Mouse (Mus musculus): Measurements from ENCODE around the gene Ppp6r3. TPM values are rescaled to one million over a fixed set of nuclear protein-coding genes. Genes with fewer than 3 reads are reported as not detected.
A peak's percentile ranks its signal among the peaks of the same experiment; 100 is the strongest.

Ppp6r3 gene
- polyA plus RNA-seq (2016; fragmentation: Nextera tagmentation; extraction: Ambion mirVana), result 75.5 and 79.8 TPM in 2 replicates

DNA sequence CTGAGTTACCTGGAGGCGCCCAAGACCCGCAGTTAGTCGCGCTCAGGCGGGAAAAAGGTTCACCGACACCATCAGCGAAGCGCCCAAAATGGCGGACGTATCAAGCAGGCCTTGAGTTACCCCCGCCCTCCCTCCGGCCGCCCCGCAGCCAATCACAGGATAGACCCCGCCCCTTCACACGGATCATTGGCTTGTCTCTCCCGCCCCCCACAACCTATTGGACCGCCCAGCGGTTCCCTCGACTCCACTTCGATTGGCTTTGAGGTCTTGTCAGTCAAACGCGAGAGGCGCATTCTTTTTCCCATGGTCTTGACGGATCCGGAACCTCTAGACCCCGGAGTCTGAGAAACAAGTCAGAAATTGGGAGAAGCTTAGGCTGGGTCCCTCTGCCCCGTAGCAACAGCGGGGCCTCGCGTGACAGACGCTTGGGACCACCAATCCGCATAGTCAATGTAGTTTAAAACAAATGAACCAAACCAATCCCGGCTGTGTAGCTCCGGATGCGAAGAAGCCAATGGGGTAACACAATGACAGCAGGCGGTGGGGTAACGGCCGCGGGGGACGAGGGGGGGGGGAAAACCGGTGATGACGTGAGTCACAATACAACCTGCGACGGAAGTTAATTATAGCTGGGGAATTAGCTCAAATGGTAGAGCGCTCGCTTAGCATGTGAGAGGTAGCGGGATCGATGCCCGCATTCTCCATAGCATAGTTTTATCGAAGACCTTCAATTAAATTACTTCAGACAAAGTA, at the start of gene Ppp6r3:
TSS of gene Ppp6r3 (minus strand) at position 118 of the 753 bp plus-strand sequence.
- no peaks in the 10 kb centered on the region for H3K36me3 ChIP-seq
- H3K27me3 ChIP-seq, result no peaks in the 10 kb centered on the region
- no peaks in the 10 kb centered on the region for H3K9me3 ChIP-seq
- peak within 1 kb of the TSS; percentile 93 for H3K9ac ChIP-seq (replicated peaks)
- ATAC-seq (ENCODE audit: insufficient number of reproducible peaks, insufficient read depth, low FRiP score, low TSS enrichment, low read depth), result peak; percentile 97
- H3K27ac ChIP-seq, result peak within 1 kb of the TSS; percentile 97
- WGBS, result under 1% methylated on average over 50 of the region's 51 CpGs
- peak within 1 kb of the TSS; percentile 96 for H3K4me3 ChIP-seq (replicated peaks)
- peaks cover 22% of the 10 kb centered on the region for H3K4me1 ChIP-seq (replicated peaks)
- H3K4me2 ChIP-seq, result peak within 1 kb of the TSS; percentile 88

DNA sequence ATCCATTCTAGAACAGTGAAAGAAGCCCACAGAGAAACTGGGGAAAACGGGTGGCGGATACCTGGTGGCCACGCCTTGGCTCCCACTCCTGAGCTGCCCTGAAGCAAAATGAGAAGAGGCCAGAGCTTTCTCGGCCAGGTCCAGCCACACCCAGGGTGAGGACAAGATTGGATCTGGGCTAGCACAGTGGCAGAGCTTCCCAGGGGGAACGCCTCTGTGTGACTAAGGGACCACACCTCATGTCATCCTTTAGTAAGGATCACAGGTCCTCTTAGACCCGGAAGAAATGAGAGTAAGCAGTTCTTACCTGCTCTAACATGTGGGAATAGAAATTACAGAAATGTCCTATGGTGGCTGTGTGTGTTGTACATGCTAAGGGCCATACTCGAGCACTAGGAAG, 49.6 kb upstream of the Ppp6r3 start:
- 93% methylated on average over 7 of the region's 7 CpGs for WGBS
- no peaks in the 10 kb centered on the region for H3K27me3 ChIP-seq
- H3K4me3 ChIP-seq (replicated peaks), result no peak overlapping the region
- no peak overlapping the region for H3K27ac ChIP-seq
- ATAC-seq (ENCODE audit: insufficient number of reproducible peaks, insufficient read depth, low FRiP score, low TSS enrichment, low read depth), result no peak
- H3K4me2 ChIP-seq, result no peak overlapping the region
- H3K9ac ChIP-seq (replicated peaks), result no peak overlapping the region
- peaks cover 97% of the 10 kb centered on the region for H3K36me3 ChIP-seq
- no peaks in the 10 kb centered on the region for H3K4me1 ChIP-seq (replicated peaks)
- H3K9me3 ChIP-seq, result peaks cover 6% of the 10 kb centered on the region

DNA sequence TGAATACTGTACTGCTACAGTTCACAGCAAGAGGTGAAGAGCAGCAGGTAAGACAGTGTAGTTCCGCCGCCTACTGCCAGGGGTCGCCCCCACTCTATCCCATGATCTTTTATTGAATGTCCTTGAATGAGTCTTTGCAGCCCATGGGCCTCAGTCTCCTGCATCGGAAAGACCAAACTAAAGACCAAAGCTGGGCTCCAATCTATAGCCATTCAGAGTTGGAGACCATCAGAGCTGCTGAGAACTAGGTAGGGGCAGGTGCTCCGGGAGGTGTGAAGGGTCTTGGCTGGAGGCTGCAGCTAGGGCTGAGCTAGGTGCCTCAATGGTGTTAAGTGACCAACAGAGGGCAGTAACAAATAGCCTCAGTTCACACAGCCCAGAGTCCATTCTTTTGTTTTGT, 48.3 kb upstream of the Ppp6r3 start:
- Histone ChIP-seq H3K9ac (replicated peaks) (no peak overlapping the region), H3K4me3 (replicated peaks) (no peak overlapping the region), H3K36me3 (peaks cover 97% of the 10 kb centered on the region), H3K4me1 (replicated peaks) (no peaks in the 10 kb centered on the region), H3K4me2 (no peak overlapping the region), H3K27me3 (no peaks in the 10 kb centered on the region), H3K27ac (no peak overlapping the region), H3K9me3 (peaks cover 13% of the 10 kb centered on the region)
- ATAC-seq (ENCODE audit: insufficient number of reproducible peaks, insufficient read depth, low FRiP score, low TSS enrichment, low read depth), result no peak
- WGBS, result 67% methylated on average over 5 of the region's 5 CpGs

DNA sequence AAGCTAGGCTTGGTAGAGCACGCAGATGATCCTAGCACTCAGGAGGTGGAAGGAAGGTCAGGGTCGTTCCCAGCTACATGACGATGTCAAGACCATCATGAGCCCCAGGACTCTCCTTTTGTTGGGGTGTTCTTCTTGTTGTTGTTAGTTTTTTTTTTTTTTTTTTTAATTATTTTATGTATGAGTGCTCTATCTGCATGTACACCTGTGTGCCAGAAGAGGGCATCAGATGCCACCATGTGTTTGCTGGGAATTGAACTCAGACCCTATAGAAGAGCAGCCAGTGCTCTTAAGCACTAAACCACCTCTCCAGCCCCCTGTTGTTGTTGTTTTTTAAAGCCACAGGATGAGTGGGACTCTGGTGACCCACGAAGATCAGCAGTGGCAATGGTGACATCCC, 47.7 kb upstream of the Ppp6r3 start:
- H3K27me3 ChIP-seq, result no peaks in the 10 kb centered on the region
- H3K27ac ChIP-seq, result no peak overlapping the region
- no peak overlapping the region for H3K4me2 ChIP-seq
- no peaks in the 10 kb centered on the region for H3K4me1 ChIP-seq (replicated peaks)
- ATAC-seq (ENCODE audit: insufficient number of reproducible peaks, insufficient read depth, low FRiP score, low TSS enrichment, low read depth), result no peak
- no peak overlapping the region for H3K4me3 ChIP-seq (replicated peaks)
- WGBS, result 94% methylated on average over 4 of the region's 4 CpGs
- peaks cover 13% of the 10 kb centered on the region for H3K9me3 ChIP-seq
- H3K9ac ChIP-seq (replicated peaks), result no peak overlapping the region
- peaks cover 97% of the 10 kb centered on the region for H3K36me3 ChIP-seq

DNA sequence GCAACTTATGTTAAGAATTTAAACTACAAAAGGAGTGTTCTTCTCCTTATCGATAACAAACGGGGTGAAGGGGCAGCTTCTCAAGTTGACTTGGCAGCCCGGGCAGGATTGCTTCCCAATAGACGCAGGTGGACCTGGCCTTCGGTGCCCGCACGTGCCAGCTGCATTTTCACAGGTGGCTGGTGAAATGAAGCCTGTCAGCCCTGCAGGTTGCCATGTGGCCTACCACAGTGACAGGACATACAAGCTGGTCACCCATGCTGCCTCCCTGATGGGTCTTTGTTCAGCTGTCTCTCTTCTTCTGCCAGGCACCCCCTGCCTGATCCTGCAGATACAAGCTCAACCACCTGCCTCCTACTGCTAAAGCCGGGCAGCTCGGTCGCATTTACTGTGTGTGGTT, 45.3 kb upstream of the Ppp6r3 start:
- H3K4me3 ChIP-seq (replicated peaks), result no peak overlapping the region
- H3K9ac ChIP-seq (replicated peaks), result no peak overlapping the region
- no peaks in the 10 kb centered on the region for H3K27me3 ChIP-seq
- WGBS, result 95% methylated on average over 10 of the region's 10 CpGs
- peaks cover 13% of the 10 kb centered on the region for H3K9me3 ChIP-seq
- ATAC-seq (ENCODE audit: insufficient number of reproducible peaks, insufficient read depth, low FRiP score, low TSS enrichment, low read depth), result no peak
- H3K27ac ChIP-seq, result no peak overlapping the region
- H3K4me2 ChIP-seq, result no peak overlapping the region
- no peaks in the 10 kb centered on the region for H3K4me1 ChIP-seq (replicated peaks)
- peaks cover 96% of the 10 kb centered on the region for H3K36me3 ChIP-seq

DNA sequence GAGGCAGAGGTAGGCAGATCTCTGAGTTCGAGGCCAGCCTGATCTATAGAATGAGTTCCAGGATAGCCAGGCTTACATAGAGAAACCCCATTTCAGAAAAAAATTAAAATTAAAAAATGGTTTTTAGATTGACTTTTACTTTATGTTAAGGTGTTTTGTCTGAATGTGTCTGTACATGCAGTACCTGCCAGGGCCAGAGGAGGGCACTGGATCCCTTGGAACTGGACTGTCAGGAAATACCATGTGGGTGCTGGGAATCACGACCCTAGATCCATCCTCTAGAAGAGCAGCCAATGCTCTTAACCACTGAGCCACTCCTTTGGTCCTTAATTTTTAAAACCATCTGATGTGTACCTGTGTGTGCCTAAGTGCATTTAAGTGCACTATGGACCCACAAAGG, 43.8 kb upstream of the Ppp6r3 start:
- no peak for ATAC-seq (ENCODE audit: insufficient number of reproducible peaks, insufficient read depth, low FRiP score, low TSS enrichment, low read depth)
- 84% methylated on average over 2 of the region's 2 CpGs for WGBS
- H3K4me3 ChIP-seq (replicated peaks), result no peak overlapping the region

DNA sequence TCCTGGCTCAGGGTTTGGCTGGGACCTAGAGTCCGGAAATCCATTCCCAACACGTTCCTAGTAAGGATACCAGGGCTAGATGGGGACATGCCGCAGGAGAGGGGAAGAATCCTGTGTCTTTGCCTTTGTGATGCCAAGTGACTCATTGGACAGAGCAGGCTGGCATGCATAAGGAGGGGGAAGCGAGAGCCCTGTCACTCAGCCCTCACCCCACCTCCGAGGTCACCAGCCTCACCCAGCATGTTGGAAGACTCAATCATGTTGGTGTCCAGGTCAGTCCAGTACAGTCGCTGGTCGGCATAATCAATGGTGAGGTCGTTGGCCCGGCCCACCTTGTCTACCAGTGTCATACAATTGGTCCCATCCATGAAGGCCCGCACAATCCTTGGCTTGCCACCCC, 38.4 kb upstream of the Ppp6r3 start:
- no peak overlapping the region for H3K4me2 ChIP-seq
- no peaks in the 10 kb centered on the region for H3K27me3 ChIP-seq
- H3K4me3 ChIP-seq (replicated peaks), result no peak overlapping the region
- H3K9me3 ChIP-seq, result no peaks in the 10 kb centered on the region
- H3K4me1 ChIP-seq (replicated peaks), result no peaks in the 10 kb centered on the region
- peaks cover 98% of the 10 kb centered on the region for H3K36me3 ChIP-seq
- 93% methylated on average over 10 of the region's 10 CpGs for WGBS
- H3K27ac ChIP-seq, result no peak overlapping the region
- H3K9ac ChIP-seq (replicated peaks), result no peak overlapping the region
- ATAC-seq (ENCODE audit: insufficient number of reproducible peaks, insufficient read depth, low FRiP score, low TSS enrichment, low read depth), result no peak

More for the DNA sequence above, 43.8 kb upstream of the Ppp6r3 start:
- Histone ChIP-seq H3K4me2 (no peak overlapping the region), H3K9ac (replicated peaks) (no peak overlapping the region), H3K4me1 (replicated peaks) (no peaks in the 10 kb centered on the region), H3K9me3 (peaks cover 13% of the 10 kb centered on the region), H3K27me3 (no peaks in the 10 kb centered on the region), H3K27ac (no peak overlapping the region), H3K36me3 (peaks cover 96% of the 10 kb centered on the region)

DNA sequence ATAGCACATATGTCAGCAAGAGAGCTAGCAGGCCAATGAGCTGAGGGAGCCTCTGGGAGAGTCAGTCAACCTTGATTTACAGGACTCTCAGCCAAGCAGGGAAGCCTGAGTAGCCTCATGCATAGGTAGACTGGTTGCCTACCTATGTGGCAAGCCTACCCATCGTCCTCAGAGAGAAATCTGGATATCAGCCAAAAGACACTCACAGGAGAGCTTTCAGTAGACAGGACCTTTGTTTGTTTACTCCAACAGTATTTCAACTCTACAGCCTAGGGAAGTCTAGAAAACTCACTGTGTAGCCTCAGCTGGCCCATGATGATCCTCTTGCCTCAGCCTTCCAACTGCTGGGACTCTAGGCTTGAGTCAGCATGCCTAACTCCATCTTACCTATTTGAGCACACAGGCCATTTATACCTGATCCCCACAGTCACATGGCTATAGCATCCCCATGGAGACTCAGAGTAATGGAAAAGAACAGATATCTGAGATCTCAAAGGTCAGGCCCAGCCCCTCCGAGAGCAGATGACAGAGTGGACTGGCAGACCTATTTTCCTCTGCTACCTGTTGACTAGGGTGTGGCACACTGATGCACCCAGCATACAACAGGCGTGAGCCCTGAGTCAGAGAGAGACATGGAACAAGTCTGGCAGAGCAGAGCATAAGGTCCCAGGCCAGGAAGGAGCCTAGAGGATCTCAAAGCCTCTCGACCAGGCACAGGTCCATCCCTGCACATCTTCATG, 37.2 kb upstream of the Ppp6r3 start:
- WGBS, result 94% methylated on average over 4 of the region's 4 CpGs
- no peak for ATAC-seq (ENCODE audit: insufficient number of reproducible peaks, insufficient read depth, low FRiP score, low TSS enrichment, low read depth)
- H3K4me3 ChIP-seq (replicated peaks), result no peak overlapping the region
- no peaks in the 10 kb centered on the region for H3K27me3 ChIP-seq
- H3K9ac ChIP-seq (replicated peaks), result no peak overlapping the region
- no peak overlapping the region for H3K4me2 ChIP-seq
- peaks cover 98% of the 10 kb centered on the region for H3K36me3 ChIP-seq
- H3K9me3 ChIP-seq, result no peaks in the 10 kb centered on the region
- no peak overlapping the region for H3K27ac ChIP-seq
- H3K4me1 ChIP-seq (replicated peaks), result no peaks in the 10 kb centered on the region

DNA sequence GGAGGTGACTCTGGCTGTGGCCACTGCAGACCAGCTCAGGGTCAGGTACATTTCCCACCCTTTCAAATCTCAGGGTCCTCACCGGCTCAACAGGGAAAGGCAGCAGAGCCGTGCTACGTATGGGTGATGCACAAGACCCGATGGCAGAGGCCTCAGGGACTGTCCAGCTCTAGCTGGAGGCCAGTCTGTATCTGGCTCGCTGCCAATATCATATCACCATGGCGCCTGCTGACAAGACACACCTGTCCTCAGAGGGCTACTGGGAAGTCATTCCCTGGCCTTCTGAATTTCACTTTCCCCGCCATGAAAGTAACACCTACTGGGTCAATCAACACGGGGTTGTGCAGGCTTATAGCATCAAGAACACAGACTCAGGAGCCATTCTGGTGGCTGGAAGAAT, 36.2 kb upstream of the Ppp6r3 start:
- peaks cover 97% of the 10 kb centered on the region for H3K36me3 ChIP-seq
- ATAC-seq (ENCODE audit: insufficient number of reproducible peaks, insufficient read depth, low FRiP score, low TSS enrichment, low read depth), result no peak
- H3K4me1 ChIP-seq (replicated peaks), result no peaks in the 10 kb centered on the region
- no peaks in the 10 kb centered on the region for H3K9me3 ChIP-seq
- WGBS, result 89% methylated on average over 8 of the region's 8 CpGs
- no peak overlapping the region for H3K4me3 ChIP-seq (replicated peaks)
- H3K9ac ChIP-seq (replicated peaks), result no peak overlapping the region
- no peak overlapping the region for H3K27ac ChIP-seq
- no peak overlapping the region for H3K4me2 ChIP-seq
- H3K27me3 ChIP-seq, result no peaks in the 10 kb centered on the region

DNA sequence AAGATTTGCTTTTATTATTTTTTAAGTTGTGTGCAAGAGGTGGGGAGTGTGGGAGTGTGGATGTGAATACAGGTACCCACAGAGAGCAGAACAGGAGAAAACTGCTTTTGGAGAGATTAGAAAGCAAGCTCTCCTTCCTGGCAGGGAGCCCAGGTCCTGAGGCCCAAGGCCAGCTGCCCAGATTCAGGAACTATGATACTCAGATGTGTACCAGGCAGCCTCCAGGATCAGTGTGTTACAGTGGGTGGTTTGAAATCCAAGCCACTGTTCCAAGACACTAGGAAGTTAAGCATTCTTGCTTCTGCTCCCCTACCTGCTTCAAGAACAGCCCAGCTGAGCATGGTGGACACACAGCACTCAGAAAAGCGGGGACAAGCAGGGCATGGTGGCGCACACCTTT, 35.3 kb upstream of the Ppp6r3 start:
- no peak overlapping the region for H3K4me3 ChIP-seq (replicated peaks)
- H3K27ac ChIP-seq, result no peak overlapping the region
- H3K36me3 ChIP-seq, result peaks cover 98% of the 10 kb centered on the region
- no peak overlapping the region for H3K9ac ChIP-seq (replicated peaks)
- H3K9me3 ChIP-seq, result no peaks in the 10 kb centered on the region
- no peak for ATAC-seq (ENCODE audit: insufficient number of reproducible peaks, insufficient read depth, low FRiP score, low TSS enrichment, low read depth)
- WGBS, result 98% methylated on average over 2 of the region's 2 CpGs
- no peaks in the 10 kb centered on the region for H3K27me3 ChIP-seq
- H3K4me2 ChIP-seq, result no peak overlapping the region
- H3K4me1 ChIP-seq (replicated peaks), result no peaks in the 10 kb centered on the region

DNA sequence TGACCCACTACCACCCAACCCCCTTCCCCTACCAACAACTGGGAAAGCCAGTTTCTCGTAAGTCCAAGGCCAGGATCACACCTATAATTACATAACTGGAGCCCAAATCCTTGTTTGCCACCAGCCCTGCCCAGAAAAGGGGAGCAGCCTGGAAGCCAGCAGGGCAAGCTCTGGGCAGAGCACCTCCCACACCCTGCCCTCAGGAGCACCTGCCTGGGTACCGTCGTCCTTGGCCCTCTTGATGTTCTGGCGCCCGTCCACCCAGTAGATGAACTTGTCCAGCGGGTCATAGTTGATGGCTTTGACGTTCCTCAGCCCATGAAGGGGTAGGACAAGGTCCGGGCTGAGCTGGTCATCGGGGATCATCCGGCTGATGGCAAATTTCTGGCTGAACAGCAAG, 34.3 kb upstream of the Ppp6r3 start:
- 96% methylated on average over 10 of the region's 10 CpGs for WGBS
- H3K4me3 ChIP-seq (replicated peaks), result no peak overlapping the region

More for the DNA sequence above, 34.3 kb upstream of the Ppp6r3 start:
- Histone ChIP-seq H3K4me2 (no peak overlapping the region), H3K27ac (no peak overlapping the region), H3K36me3 (peaks cover 98% of the 10 kb centered on the region), H3K9me3 (no peaks in the 10 kb centered on the region), H3K4me1 (replicated peaks) (no peaks in the 10 kb centered on the region), H3K27me3 (no peaks in the 10 kb centered on the region), H3K9ac (replicated peaks) (no peak overlapping the region)
- ATAC-seq (ENCODE audit: insufficient number of reproducible peaks, insufficient read depth, low FRiP score, low TSS enrichment, low read depth), result no peak
